Mouse (Mus musculus): ENCODE measurements around the gene Rgs3. TPM values are rescaled to one million over a fixed set of nuclear protein-coding genes. Genes with fewer than 3 reads are reported as not detected.
A peak's percentile ranks its signal among the peaks of the same experiment; 100 is the strongest.

The Rgs3 gene
- total RNA-seq (2022): 10 to 100 TPM; 25.6 to 34.3 (median 30.5) TPM

DNA sequence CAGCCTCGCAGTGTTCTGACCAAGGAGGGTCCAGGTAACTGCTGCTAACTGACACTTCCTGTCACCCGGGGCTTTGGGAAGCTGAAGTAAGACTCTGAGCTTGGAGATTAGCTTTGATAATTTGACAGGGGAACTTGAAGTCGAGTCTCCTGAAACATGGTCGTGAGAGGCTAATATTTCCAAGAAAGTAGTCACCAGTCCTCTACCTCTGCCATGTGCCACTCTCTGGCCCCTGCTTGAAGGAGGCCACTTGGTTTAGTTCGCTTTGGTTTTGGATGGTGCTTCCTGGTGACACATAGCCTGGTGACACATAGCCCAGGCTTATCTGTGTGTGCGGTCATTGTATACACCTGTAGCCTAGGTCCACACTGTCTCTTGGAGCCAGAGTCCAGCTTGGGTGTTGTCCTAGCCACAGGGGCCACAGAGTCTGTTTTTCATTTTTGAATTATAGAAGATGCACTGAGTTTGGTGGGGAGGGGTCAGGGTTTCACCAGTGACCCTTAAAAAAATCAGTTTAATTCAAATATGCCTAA lies at the start of gene Rgs3:
Rgs3 (plus strand) TSS at position 51 of the 533 bp plus-strand sequence.
- DNase-seq (ENCODE audit: low spot score): no peak

DNA sequence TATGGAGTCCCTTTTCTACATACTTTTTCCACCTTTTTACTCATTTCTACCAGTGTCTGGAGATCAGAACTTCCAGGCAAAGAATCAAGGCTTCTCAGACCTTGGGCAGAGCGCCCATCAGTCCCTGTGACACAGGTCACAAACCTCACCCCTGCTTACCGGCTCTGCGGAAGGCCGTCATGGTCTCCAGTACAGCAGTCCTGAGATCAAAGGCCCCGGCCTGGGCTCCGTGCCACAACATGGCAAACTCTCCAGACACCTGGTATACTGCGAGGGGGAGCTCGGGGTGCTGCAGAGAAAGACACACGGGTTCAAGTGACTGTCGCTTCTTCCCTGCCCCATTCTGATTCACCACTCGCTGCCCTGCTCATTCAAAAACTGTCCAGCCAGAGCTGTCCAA lies 49.7 kb upstream of the Rgs3 start:
- DNase-seq (ENCODE audit: low spot score): no peak

DNA sequence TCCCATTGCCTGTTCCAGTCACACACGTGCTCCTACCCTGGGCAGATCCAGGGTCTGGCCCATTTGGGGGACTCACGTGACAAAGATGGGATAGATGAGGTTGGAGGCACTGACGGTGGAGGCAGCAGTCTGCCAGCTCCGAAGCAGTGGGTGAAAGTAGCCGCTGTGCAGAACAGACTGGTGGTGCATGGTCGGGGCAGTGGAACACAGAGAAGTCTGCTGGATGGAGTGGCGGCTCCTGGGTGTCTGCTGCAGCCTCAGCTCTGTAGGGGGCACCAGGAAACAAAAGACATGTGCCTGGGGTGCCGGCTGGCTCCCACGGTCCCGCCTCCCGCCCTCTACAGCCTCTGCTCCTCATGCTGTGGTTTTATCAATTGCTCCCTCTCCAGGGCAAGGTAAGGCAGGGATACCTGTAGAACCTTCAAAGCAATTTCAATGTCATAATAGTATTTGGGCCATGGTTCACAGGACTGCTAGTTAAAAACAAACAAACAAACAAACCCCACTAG lies 45.6 kb upstream of the Rgs3 start:
- no peak for DNase-seq (ENCODE audit: low spot score)

GRCm38 (mm10) chr4:62514995-62515394 lies 44.7 kb upstream of the Rgs3 start:
- no peak for DNase-seq (ENCODE audit: low spot score)

DNA sequence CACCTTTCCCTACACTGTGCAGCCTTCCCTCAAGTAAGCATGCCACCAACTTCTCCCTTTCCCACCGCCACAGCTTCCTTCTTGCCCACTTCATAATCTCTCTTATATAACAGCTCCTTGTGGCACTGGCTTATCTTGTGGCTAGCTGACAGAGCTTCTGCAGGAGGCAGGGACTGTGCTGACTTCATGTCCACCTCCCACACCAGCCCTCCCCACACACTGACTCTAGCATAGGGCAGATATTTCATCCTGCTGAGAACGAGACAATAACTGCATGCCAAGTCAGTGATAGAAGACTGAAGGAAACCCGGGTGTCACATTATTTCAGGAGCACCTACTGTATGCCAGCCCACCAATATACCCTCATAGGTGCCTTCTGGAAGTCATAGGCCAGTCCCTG lies 44.2 kb upstream of the Rgs3 start:
- no peak for DNase-seq (ENCODE audit: low spot score)

- DNase-seq (ENCODE audit: low spot score): peak; percentile 72
Measured at GRCm38 (mm10) chr4:62516079-62516478, 43.6 kb upstream of the Rgs3 start.

GRCm38 (mm10) chr4:62516579-62516978 lies 43.1 kb upstream of the Rgs3 start:
- no peak for DNase-seq (ENCODE audit: low spot score)

- no peak for DNase-seq (ENCODE audit: low spot score)
Measured at GRCm38 (mm10) chr4:62517046-62517445, 42.6 kb upstream of the Rgs3 start.

- DNase-seq (ENCODE audit: low spot score): no peak
Measured at GRCm38 (mm10) chr4:62517538-62518415, 41.9 kb upstream of the Rgs3 start.

- no peak for DNase-seq (ENCODE audit: low spot score)
Measured at GRCm38 (mm10) chr4:62518416-62519121, 41.1 kb upstream of the Rgs3 start.

DNA sequence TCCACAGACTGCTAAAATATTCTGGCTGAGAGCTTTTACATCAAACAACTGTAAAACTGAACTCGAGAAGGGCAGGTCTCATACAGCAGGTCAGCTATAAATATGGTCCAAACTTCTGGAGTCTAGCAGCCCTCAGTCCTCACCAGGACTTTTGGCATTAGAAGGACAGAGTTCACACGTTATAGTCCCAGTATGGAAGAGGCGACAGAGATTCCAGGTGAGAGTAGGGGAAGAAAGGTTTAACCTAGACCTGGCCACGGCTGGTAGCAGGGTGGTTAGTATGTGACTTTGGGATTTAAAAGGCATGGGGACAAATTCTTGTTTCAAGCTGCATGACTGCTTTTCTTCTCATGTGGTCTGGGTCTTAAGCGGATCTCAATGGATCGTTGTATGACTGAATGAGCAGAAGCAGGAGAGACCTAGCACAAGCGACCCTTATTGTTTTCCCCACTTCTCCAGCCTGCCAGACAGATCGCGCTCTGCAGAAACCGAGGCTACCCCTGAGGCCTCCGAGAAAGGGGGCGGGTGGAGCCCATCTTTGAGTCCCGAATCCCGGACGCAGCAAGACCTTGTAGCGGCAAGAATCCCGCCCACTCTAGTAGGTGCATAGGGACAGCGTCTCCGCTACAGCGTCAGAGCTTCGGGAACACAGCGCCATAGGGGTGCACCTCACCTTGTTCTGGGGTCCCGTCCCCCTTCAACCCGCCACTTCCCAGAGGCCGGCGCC lies 40.4 kb upstream of the Rgs3 start:
- DNase-seq (ENCODE audit: low spot score): no peak

DNA sequence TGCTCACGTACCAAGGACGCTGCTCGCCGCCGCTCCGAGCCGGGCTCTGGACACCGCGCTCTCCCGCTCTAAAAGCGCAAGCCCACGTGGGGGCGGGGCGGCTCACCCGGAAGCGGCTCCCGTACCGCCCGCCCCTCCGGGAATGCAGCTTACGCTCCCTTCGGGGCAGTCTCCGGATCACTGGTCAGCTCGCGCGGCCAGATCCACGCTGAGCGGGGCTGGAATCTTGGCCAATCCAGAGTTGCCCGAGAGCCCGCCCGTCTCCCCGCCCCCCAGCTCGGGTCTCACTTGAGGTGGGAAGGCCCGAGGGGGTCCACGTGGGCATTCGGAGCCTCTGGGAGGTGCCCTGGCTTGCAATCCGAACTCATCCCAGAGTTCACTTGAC lies 39.8 kb upstream of the Rgs3 start, which contains the start of gene Alad:
Alad (minus strand) TSS at position 70 of the 385 bp plus-strand sequence.
- peak; percentile 86 for DNase-seq (ENCODE audit: low spot score)

DNA sequence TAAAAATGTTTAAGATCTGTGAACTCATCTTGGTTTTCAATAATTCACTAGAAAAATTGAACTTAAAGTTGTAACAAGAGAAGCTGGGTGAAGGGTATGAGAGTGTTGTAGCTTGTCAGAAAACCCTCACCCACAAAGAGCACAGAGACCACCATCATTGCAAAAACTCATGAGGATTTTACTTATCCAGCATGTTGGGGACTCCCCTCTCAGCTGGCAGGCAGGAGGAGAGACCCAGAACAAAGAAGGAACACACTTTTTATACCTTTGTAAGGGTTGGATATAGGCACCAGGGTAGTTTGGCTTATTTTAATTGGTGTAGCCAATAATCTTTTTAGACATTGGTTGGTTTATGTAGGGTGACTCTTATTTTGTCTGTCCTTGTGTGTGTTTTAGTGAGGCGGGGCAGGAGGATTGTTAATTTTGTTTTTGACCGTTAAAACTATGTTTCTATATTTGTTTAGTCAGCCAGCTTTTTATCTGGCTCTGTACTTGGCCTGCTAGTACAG lies 38.7 kb upstream of the Rgs3 start:
- DNase-seq (ENCODE audit: low spot score): no peak

- DNase-seq (ENCODE audit: low spot score): peak; percentile 96
Measured at GRCm38 (mm10) chr4:62524651-62525488, 34.8 kb upstream of the Rgs3 start, which contains the start of the genes Pole3 and 4933430I17Rik. Gene Pole3, minus strand, starts transcription at chr4:62525068. Gene 4933430I17Rik, plus strand, starts transcription at chr4:62525369.

GRCm38 (mm10) chr4:62525489-62525811 lies 34.2 kb upstream of the Rgs3 start:
- no peak for DNase-seq (ENCODE audit: low spot score)

- no peak for DNase-seq (ENCODE audit: low spot score)
Measured at GRCm38 (mm10) chr4:62526256-62526655, 33.4 kb upstream of the Rgs3 start.

DNA sequence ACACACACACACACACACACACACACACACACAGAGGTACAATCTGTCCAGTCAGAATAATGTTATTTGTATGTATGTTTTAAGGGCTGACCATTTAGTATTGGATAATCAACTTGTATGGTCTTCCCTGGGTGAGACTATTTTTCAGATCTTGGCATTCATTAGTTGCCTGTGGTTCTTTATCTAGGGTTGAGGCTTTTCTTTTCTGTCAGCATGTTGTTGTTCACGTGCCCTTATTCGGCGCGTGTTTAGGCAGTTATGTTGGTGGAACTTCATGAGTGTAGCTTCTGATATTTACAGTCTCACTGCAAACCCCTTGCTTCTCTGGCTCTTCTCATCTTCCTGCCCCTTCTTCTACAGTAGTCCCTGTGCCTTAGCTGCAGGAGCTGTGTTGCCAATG lies 32.0 kb upstream of the Rgs3 start:
- no peak for DNase-seq (ENCODE audit: low spot score)

GRCm38 (mm10) chr4:62533729-62534128 lies 25.9 kb upstream of the Rgs3 start:
- DNase-seq (ENCODE audit: low spot score): no peak

DNA sequence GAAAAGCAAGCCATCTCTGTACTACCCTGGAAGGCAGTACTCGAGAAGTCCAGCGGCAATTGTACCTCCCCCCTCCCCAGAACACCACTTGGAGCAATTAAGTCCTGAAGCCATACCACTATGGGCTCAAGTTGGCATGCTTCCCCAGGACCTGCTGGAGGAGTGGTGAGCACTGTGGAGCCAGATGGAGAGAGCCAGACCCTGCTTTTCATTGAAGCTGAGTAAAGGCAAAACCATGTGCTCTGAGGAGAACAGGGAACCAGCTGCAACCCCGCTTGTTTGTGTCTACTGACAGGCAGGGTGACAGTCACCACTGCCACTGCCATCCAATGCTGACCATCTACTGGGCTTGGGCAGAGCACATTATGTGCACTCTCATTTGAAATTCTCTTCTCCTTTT lies 17.8 kb upstream of the Rgs3 start:
- DNase-seq (ENCODE audit: low spot score): no peak

DNA sequence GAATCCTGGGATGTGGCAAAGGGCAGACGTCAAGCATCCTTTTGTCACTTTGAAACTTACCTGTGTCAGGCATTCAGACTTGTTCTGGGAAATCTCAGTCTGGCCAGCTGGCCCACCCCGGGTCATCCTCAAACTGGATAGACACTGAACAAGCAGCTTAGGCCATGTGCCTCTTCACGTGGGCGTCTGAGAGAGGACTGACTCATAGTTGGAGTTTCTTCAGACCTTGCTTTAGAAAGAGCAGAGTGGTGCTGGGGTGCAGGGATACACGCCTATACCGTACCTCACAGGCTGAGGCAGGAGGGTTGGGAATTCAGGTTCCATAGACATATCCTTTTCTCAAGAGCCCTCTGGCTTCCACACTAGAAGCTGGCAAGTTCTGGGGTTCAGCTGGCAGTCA lies 15.9 kb upstream of the Rgs3 start:
- no peak for DNase-seq (ENCODE audit: low spot score)

GRCm38 (mm10) chr4:62544801-62545200 lies 14.8 kb upstream of the Rgs3 start:
- no peak for DNase-seq (ENCODE audit: low spot score)
